Mouse (Mus musculus) fat pad, adult 2 months (tissue): ENCODE measurements around the gene Tmub2.
"Not testable (repeated sequence)": the region's sequence is repeated elsewhere in the genome, so short reads cannot be mapped to it uniquely, and the experiment has no call there.

ENCODE experiments used
- DNase-seq: peaks from one replicate; pipeline ENCODE4 v3.0.0-alpha.2; 2011; ENCODE audit warnings: low read depth, low spot score; ENCODE audit errors: extremely low read depth

Tmub2 gene

DNA sequence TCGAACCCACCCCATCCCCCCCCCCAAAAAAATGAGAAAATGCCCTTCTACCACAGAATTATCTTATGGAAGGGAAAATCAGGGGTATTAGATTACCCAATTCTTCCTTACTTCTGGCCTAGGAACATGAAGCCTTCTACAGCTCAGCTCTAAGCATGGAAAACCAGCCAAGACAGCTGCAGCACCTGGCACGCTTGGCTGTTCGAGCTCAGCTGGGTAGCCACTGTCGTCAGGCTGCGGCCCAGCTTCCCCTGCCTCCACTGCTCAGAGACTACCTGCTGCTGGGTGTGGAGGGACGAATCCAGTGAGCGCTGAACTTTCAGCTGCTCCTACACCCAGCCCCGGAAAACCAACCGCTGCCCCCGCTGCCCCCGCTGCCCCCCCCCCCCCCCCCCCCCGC is 7.0 kb upstream of the Tmub2 start:
- no peak for DNase-seq

GRCm38 (mm10) chr11:102279595-102279994 is 5.1 kb upstream of the Tmub2 start:
- DNase-seq = no peak

GRCm38 (mm10) chr11:102280267-102280666 is 4.5 kb upstream of the Tmub2 start:
- DNase-seq = not testable (repeated sequence)

GRCm38 (mm10) chr11:102283922-102284321 is 809 bp upstream of the Tmub2 start:
- no peak for DNase-seq

DNA sequence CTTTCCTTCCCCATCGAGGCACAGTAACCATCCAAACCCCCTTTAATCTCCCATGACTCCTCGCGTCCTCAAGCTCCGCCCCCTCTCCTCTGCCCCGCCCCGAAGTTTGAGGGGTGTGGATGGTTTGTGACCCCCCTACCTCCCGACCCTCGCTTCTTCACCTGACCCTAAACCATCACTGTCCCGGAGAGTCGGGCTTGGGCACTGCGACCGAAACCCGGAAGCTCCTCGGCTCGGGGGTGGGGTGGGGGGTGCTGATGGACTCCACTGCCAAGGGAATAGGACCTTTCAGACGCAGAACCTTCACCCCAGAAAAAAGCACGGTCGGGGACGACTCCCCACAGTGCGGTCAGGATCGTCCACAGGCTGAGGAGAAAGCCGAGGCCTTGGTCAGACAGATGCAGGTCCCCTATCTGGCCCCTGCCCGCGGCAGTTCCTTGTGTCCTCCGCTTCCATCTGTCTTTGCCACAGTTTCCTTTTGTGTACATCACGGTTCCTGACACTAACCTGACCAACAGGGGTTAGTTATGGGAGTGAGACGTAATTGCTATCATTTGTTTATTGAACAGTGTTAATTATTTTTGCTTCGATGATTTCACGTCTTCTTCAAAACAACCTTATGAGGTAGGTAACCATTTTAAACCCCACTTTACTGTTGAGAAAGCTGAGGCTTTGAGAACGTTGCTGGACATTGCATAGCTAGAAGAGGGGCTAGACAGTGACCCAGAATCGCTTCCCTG is 534 bp downstream of the Tmub2 start:
- DNase-seq = no peak

DNA sequence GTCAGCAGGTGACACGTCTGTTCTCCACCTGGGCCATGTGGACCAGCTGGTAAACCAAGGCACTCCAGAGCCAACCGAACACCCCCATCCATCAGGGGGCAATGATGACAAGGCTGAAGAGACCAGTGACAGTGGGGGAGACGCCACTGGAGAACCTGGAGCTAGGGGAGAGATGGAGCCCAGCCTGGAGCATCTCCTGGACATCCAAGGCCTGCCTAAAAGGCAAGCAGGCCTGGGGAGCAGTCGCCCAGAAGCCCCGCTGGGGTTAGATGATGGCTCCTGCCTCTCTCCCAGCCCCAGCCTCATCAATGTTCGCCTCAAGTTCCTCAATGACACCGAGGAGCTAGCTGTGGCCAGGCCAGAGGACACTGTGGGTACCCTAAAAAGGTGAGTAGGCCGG is 2.8 kb downstream of the Tmub2 start:
- no peak for DNase-seq

- no peak for DNase-seq
Measured at GRCm38 (mm10) chr11:102288027-102288804, 3.5 kb downstream of the Tmub2 start.

DNA sequence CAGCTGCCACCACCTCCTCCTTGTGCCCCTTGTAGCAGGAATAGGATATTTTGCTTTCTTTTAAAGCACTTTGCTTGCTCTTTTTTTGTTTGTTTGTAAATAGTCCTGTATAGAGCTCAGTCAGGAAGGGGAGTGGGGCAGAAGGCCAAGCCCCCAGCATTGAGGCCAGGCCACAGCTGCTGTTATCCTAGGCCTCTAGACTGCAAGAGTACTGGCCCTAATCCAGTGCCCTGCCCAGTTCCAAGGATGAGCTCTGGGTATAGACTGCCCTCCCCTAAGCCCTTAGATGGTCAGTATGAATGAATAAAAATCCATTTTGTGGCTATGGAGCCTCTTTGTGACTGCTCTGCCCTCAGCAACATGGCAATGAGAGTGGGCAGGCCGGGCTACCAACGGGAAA is 4.2 kb downstream of the Tmub2 start:
- no peak for DNase-seq

- no peak for DNase-seq
Measured at GRCm38 (mm10) chr11:102289511-102290100, 4.9 kb downstream of the Tmub2 start.

GRCm38 (mm10) chr11:102290141-102290540 is 5.4 kb downstream of the Tmub2 start:
- DNase-seq = no peak

DNA sequence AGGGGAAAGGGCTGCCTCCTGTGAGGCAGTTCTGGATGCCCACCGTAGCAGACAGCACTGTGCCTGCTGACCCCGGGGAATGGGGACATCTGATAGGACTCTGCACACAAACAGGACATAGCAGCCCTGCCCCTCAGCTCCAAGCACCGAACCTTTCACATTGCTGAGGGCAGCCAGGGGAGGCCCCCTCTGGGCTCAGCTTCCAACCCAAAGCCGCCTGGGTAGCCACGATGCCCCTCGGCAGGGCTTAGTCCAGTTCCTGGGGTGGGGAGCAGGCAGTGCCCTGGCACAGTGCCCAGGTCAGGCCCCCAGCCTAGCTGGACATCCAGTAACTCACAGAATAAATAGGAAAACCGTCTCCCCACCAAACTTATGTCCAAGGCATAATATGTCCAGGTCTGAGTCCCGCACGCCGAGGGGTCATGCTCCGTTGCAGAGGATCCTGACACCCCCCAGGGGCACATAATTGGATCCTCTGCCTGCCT is 6.4 kb downstream of the Tmub2 start:
- DNase-seq = no peak

DNA sequence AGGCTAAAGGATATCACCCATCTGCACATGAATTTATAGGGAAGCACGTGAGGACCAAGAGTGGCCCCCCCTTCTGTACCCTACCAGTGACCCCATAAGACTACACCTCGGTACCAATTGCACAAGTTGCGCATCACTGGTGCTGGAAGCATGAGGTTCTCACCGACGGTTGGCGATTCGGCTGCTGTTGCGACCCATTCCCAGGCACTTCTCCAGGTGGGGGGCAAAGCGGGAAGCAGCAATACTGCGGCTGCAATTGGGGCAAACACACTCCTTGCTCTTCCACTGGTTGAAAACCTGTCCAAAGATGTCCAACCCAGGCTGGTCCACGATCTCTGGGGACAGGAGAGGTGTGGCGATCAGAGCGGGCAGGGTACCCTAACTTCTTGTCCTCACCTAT is 9.2 kb downstream of the Tmub2 start:
- DNase-seq = no peak

DNA sequence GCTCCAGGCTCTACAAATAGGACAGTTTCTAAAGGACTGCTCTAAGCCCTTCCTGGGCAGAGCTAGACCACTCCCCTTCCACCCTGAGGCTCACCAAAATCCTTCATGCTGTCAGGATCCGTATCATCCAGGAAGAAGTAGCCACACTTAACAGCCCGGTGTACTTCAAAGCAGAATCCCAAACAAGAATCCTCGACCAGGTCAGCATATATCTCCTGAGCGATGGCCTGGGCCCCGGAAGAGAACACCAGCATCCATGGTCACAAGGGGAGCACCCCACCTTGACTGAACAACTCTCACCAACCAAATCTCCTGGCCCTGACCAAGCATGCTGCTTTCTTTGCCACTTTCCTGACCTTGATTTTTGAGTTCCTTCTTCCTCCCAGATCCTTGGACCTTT is 9.7 kb downstream of the Tmub2 start:
- no peak for DNase-seq

DNA sequence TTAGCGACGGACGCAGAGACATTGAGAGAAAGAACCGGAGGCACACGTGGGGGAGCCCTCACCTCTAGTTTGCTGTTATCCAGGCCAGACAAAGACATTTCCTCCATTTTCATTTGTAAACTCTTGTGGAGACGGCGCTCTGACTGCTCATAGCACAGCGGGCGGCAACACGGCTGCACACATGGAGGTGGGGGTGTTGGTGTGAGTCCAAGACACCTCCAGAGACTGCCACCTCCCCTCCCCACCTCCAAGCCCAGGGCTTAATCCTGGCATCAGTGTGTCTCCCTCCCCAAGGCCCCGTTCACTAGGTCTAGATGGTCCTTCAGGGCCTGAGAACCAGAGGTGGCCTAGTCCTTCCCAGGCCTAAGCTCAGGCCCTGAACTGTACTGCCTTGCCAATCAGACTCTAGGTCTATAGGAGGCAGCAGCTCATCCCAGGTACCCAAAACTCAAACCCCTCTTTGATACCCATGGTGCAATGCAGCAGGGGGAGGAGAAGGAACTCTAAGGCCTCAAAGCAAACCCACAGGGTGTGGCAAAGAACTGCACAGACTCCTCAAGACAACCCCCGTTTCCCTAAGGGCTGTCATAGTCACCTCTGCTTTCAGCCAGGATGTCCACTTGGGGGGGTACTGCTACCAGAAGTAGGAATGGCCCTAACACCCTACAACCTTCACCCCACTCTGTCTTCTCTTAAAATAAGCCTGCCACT is 10.3 kb downstream of the Tmub2 start:
- DNase-seq = no peak

- DNase-seq = no peak
Measured at GRCm38 (mm10) chr11:102295598-102296471, 11.1 kb downstream of the Tmub2 start.

GRCm38 (mm10) chr11:102296491-102297472 is 12.1 kb downstream of the Tmub2 start, which contains the start of gene Atxn7l3:
Gene Atxn7l3, minus strand, starts transcription at chr11:102296631.
- no peak for DNase-seq

DNA sequence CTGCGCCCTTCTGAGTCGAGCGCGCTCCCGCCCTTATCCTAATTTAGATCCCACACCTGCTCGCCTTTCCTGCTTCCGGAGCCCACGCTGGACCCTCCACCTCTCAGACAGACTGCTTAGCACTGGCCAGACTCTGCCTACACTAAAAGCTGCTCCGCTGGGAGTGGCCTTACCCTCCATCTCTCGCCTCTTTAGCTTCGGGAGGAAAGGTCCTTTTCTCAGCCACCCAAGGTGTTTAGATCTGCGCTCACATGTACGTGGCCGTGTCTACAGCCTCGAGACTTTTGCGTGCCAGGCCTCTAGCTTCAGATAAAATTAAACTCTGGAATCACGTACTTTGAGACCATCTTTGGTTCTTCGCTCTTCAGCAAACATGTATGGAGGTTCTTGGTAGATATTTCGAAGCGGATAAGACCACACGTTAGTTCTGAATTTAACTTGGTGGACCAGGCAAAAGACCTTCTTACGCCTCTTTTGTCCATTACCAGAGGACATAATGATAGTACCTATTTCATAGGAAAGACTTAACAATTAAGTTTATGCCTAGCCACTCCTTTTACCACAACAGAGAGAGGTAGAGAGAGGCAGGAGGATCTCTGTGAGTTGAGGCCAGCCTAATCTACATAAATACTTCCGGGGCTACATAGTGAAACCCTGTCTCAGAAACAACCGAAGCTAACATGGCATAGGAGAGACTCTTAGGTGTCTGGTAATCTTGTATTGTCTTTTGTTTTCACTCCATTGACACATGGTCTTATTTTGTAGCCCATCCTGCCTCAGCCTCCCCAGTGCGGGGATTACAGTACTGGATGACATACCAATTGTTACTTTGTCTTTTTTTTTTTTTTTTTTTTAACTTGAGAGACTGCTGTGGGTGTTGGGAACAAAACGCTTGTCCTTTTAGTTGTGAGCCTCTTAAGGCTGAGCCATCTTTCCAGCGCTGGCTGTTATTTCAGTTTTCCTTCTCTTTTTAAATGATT is 13.1 kb downstream of the Tmub2 start:
- no peak for DNase-seq

GRCm38 (mm10) chr11:102299839-102300238 is 15.1 kb downstream of the Tmub2 start:
- DNase-seq = no peak
